Mouse (Mus musculus) lung, embryonic 14.5 days (tissue): ENCODE data around the gene Defa23. TPM values are rescaled to one million over a fixed set of nuclear protein-coding genes. Genes with fewer than 3 reads are reported as not detected.
"Not testable (repeated sequence)": the region's sequence is repeated elsewhere in the genome, so short reads cannot be mapped to it uniquely, and the experiment has no call there.

Source experiments
- ATAC-seq: fragments of 200-750 bp; cut with Nextera tagmentation; 2 replicates; pipeline ENCODE4 v1.8.0; 2017; ENCODE audit warnings: mild to moderate bottlenecking, moderate TSS enrichment, moderate library complexity; ENCODE audit not compliant: insufficient read depth
- DNase-seq: peaks from one replicate; pipeline ENCODE4 v3.0.0-alpha.2; 2015
- H3K27ac ChIP-seq: fragments of 300-500 bp; sonication (generic); 2 replicates; pipeline ENCODE4 v1.5.1; 2014; ENCODE audit warnings: low read depth, mild to moderate bottlenecking, moderate library complexity
- H3K27me3 ChIP-seq: fragments of 300-500 bp; sonication (generic); 2 replicates; pipeline ENCODE4 v1.6.1; 2014; ENCODE audit warnings: low read length, control low read depth; ENCODE audit not compliant: insufficient read depth
- H3K36me3 ChIP-seq: fragments of 300-500 bp; sonication (generic); 2 replicates; pipeline ENCODE4 v1.6.1; 2014; ENCODE audit warnings: control low read depth; ENCODE audit not compliant: insufficient read depth
- H3K4me1 ChIP-seq: fragments of 300-500 bp; sonication (generic); 2 replicates; pipeline ENCODE4 v1.6.1; 2014; ENCODE audit warnings: antibody characterized with exemption, control low read depth; ENCODE audit not compliant: insufficient read depth
- H3K4me2 ChIP-seq: fragments of 300-500 bp; sonication (generic); 2 replicates; pipeline ENCODE4 v1.6.1; 2014; ENCODE audit warnings: mild to moderate bottlenecking
- H3K4me3 ChIP-seq: fragments of 300-500 bp; sonication (generic); 2 replicates; pipeline ENCODE4 v1.5.1; 2014; ENCODE audit warnings: low read depth, low read length
- H3K9ac ChIP-seq: fragments of 300-500 bp; sonication (generic); 2 replicates; pipeline ENCODE4 v1.6.1; 2014
- H3K9me3 ChIP-seq: fragments of 300-500 bp; sonication (generic); 2 replicates; pipeline ENCODE4 v1.6.1; 2016; ENCODE audit warnings: low read depth, low read length, control low read depth
- CTCF ChIP-seq: IDR thresholded peaks from 2 replicates; pipeline ENCODE4 v1.5.1; 2016; ENCODE audit warnings: antibody characterized with exemption, low read depth
- WGBS: fragments of 180-500 bp; shearing (Covaris S2); extraction: QIAGEN DNeasy Blood & Tissue Kit; methylation state at CpG from one replicate; pipeline ENCODE4 v1.1.7; 2014; 5-methylcytosine and 5-hydroxymethylcytosine counted together
- polyA plus RNA-seq: library from polyadenylated mRNA; unstranded; fragments of >200 nt; fragmentation: Nextera tagmentation; extraction: Ambion mirVana; gene quantifications from 2 replicates; pipeline ENCODE4 v1.2.1, GENCODE M21; 2014

Defa23 gene
- polyA plus RNA-seq: not detected in 2 replicates

DNA sequence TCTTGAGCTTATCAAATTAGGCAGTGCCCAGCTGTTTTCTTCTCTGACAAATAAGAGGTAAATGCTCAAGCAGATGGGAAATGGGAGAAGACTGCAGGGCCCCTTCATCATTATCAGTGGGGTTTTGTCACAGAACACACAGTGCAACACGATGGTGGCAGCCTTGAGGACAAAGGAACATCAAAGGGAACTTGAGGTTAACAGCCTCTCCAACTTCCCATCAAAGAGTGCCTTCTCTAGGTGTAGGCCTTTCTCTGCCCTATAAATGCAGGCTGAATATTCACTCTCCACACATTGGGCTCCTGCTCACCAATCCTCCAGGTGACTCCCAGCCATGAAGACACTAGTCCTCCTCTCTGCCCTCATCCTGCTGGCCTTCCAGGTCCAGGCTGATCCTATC is at the start of gene Defa23:
Gene Defa23 (plus strand): TSS at position 301 of the 400 bp plus-strand sequence.
- DNase-seq, H3K36me3 ChIP-seq, H3K4me2 ChIP-seq, H3K27me3 ChIP-seq, H3K9ac ChIP-seq, H3K9me3 ChIP-seq, H3K4me3 ChIP-seq, H3K27ac ChIP-seq, ATAC-seq, H3K4me1 ChIP-seq: not testable (repeated sequence)
- no CpG with 5 or more reads among the region's 1 CpGs for WGBS

DNA sequence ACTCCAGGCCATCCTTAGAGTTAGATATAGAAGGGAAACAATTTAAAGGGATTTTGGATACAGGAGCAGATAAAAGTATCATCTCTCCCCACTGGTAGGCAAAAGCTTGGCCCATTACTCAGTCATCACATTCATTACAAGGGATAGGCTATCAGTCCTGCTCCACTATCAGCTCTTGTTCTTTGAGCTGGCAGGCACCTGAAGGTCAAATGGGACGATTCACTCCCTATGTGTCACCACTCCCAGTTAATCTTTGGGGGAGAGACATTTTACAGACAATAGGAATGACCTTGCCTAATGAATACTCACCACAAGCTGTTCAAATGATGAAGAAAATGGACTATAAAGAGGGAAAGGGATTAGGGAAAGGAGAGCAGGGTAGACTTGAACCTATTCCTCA is 48.0 kb upstream of the Defa23 start:
- Histone ChIP-seq H3K27me3 (no peaks in the 10 kb centered on the region), H3K27ac (no peak overlapping the region), H3K4me3 (no peak overlapping the region), H3K9me3 (peaks cover 2% of the 10 kb centered on the region; the same call in 1 of the 2 replicates), H3K36me3 (no peaks in the 10 kb centered on the region), H3K9ac (no peak overlapping the region), H3K4me1 (no peaks in the 10 kb centered on the region), H3K4me2 (no peak overlapping the region)
- WGBS: 20% methylated on average over 1 of the region's 1 CpGs
- no peak for TF ChIP-seq CTCF
- no peak for ATAC-seq
- DNase-seq: no peak

DNA sequence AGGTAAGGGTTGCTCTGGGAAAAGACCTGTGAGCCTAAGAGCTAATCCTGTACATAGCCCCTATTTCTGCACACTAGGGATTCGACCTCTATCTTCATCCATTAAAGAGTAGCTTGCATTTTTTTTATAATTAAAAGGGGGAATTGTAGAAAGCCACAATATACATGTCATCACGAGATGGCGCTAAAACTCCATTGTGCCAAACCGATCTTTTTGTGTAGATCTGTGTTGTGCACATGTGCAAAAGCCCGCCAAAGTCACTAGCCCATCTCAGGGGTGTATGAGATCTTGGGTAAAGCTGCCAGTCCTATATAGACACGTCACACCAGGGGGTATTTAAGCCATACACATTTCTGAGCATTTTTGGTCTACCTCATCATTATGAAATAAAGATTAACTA is 46.3 kb upstream of the Defa23 start:
- 44% methylated on average over 6 of the region's 6 CpGs for WGBS
- H3K9ac ChIP-seq, H3K9me3 ChIP-seq, H3K27ac ChIP-seq, H3K4me3 ChIP-seq, H3K27me3 ChIP-seq, H3K4me2 ChIP-seq, H3K36me3 ChIP-seq, ATAC-seq, H3K4me1 ChIP-seq: not testable (repeated sequence)
- peak; percentile 1 for DNase-seq

DNA sequence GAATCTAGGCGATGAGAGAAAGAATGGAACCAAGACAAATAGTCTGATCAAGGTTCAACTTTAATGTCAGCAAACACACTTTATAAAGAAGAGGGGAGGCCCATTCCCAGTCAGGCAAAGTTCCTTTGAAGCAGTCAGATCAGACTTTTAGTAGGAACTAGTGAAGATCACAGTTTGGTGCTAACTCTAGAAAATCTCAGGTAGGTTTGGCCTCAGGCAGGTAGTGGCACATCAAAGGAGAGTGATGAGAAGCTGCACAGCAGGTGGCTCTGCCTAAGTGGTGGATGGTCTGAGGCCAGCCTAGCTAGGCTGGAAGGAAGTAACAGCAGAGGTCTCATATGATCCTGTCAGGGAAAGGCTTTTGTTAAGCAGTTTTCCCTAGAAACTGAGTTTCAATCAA is 44.3 kb upstream of the Defa23 start:
- H3K36me3 ChIP-seq, H3K27ac ChIP-seq, H3K4me1 ChIP-seq, DNase-seq, H3K9me3 ChIP-seq, H3K4me2 ChIP-seq, H3K4me3 ChIP-seq, H3K9ac ChIP-seq, H3K27me3 ChIP-seq, ATAC-seq: not testable (repeated sequence)
- 72% methylated on average over 1 of the region's 1 CpGs for WGBS

DNA sequence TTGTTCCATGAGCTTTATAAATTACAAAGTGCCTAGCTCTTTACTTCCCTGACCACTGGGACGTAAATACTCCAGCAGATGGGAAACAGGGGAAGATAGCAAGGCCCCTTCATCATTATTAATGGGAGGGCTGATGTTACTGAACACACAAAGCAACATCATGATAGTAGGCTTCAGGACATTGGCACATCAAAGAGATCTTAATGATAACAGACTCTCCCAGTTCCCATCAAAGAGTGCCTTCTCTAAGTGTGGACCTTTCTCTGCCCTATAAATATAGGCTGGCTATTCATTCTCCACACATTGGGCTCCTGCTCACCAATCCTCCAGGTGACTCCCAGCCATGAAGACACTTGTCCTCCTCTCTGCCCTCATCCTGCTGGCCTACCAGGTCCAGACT is 29.6 kb upstream of the Defa23 start, which contains the start of gene Defa21:
Gene Defa21 (plus strand): TSS at position 301 of the 400 bp plus-strand sequence.
- H3K27me3 ChIP-seq, H3K9me3 ChIP-seq, ATAC-seq, H3K4me1 ChIP-seq, H3K9ac ChIP-seq, H3K27ac ChIP-seq, H3K36me3 ChIP-seq, H3K4me3 ChIP-seq, DNase-seq, H3K4me2 ChIP-seq: not testable (repeated sequence)
- no CpG with 5 or more reads among the region's 1 CpGs for WGBS

DNA sequence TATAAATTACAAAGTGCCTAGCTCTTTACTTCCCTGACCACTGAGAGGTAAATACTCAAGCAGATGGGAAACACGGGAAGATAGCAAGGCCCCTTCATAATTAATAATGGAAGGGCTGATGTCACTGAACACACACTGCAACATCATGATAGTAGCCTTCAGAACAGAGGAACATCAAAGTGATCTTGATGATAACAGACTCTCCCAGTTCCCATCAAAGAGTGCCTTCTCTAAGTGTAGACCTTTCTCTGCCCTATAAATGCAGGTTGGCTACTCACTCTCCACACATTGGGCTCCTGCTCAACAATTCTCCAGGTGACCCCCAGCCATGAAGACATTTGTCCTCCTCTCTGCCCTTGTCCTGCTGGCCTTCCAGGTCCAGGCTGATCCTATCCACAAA is 9.9 kb downstream of the Defa23 start, which contains the start of gene Defa35:
Gene Defa35 (plus strand): TSS at position 301 of the 400 bp plus-strand sequence.
- not testable (repeated sequence) for DNase-seq, H3K4me1 ChIP-seq, H3K4me3 ChIP-seq, H3K36me3 ChIP-seq, H3K27ac ChIP-seq, ATAC-seq, H3K27me3 ChIP-seq, H3K9ac ChIP-seq, H3K9me3 ChIP-seq, H3K4me2 ChIP-seq
- WGBS: 73% methylated on average over 1 of the region's 1 CpGs

DNA sequence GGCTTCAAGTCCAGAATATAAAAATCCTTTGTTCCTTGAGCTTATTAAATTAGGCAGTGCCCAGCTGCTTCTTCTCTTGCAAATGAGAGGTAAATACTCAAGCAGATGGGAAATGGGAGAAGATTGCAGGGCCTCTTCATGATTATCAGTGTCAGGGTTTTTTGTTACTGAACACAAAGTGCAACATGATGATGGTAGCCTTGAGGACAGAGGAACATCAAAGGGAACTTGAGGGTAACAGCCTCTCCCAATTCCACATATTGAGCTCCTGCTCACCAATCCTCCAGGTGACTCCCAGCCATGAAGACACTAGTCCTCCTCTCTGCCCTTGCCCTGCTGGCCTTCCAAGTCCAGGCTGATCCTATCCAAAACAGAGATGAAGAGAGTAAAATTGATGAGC is 29.3 kb downstream of the Defa23 start, which contains the start of gene Defa25:
Gene Defa25 (plus strand): TSS at position 301 of the 400 bp plus-strand sequence.
- not testable (repeated sequence) for H3K36me3 ChIP-seq, H3K9ac ChIP-seq, H3K27me3 ChIP-seq, H3K4me2 ChIP-seq, DNase-seq, ATAC-seq, H3K9me3 ChIP-seq, H3K4me3 ChIP-seq, H3K4me1 ChIP-seq, H3K27ac ChIP-seq

DNA sequence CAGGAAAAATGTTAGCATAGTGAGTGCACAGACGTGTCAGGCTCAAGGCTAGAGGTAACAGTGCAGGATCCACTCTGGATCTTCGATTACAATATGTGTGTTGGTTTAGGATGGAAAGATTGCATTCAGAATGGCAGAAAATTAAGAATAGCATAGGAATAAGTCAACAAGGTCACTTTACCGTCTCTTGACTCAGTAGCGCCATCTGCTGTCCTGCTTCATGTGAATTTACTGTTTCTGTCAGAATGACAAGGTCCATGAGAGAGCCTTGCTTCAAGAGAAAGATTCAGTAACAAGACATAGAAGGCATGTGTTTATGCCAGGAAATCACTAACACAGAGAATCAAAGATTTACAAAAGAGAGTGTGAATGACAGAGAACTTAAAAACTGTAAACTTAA is 38.3 kb downstream of the Defa23 start:
- no peaks in the 10 kb centered on the region for H3K27me3 ChIP-seq
- H3K9ac ChIP-seq: no peak overlapping the region
- H3K36me3 ChIP-seq: no peaks in the 10 kb centered on the region
- no peak overlapping the region for H3K4me3 ChIP-seq
- TF ChIP-seq CTCF: peak; percentile 16; the same call in 1 of the 2 replicates
- no peaks in the 10 kb centered on the region for H3K9me3 ChIP-seq
- WGBS: 32% methylated on average over 4 of the region's 4 CpGs
- ATAC-seq (no peak), DNase-seq (peak; percentile 24)
- H3K4me2 ChIP-seq: no peak overlapping the region
- H3K4me1 ChIP-seq: no peaks in the 10 kb centered on the region
- H3K27ac ChIP-seq: no peak overlapping the region

DNA sequence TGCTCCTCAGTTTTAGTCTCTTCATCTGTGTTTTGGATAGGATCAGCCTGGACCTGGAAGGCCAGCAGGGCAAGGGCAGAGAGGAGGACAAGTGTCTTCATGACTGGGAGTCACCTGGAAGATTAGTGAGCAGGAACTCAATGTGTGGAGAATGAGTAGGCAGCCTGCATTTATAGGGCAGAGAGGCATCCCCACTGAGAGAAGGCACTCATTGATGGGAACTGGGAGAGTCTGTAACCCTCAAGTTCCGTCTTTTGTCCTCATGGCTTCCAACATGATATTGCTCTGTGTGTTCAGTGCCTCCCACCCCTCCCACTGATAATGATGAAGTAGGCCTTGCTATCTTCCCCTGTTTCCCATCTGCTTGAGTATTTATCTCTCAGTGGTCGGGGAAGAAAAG is 41.1 kb downstream of the Defa23 start, which contains the start of gene Gm14851:
Gene Gm14851 (minus strand): TSS at position 101 of the 400 bp plus-strand sequence.
- ATAC-seq, H3K9me3 ChIP-seq, H3K4me3 ChIP-seq, H3K27me3 ChIP-seq, H3K4me2 ChIP-seq, H3K36me3 ChIP-seq, H3K27ac ChIP-seq, H3K4me1 ChIP-seq, DNase-seq, H3K9ac ChIP-seq: not testable (repeated sequence)
- WGBS: no CpG with 5 or more reads among the region's 2 CpGs
